Mouse (Mus musculus) brain, adult 2 months (tissue): ENCODE results near the gene Clcn3.

ENCODE experiments used
- DNase-seq: peaks from one replicate; pipeline ENCODE4 v3.0.0; 2011; ENCODE audit warnings: low read depth, low spot score

The Clcn3 gene

GRCm38 (mm10) chr8:60952803-60953202 is 30.3 kb downstream of the Clcn3 start:
- no peak for DNase-seq

GRCm38 (mm10) chr8:60951757-60952156 is 31.3 kb downstream of the Clcn3 start:
- no peak for DNase-seq

GRCm38 (mm10) chr8:60951271-60951670 is 31.8 kb downstream of the Clcn3 start:
- peak; percentile 80 for DNase-seq

- DNase-seq = peak; percentile 55
Observed at GRCm38 (mm10) chr8:60949859-60950258, 33.2 kb downstream of the Clcn3 start.

GRCm38 (mm10) chr8:60947503-60947902 is 35.6 kb downstream of the Clcn3 start:
- no peak for DNase-seq

GRCm38 (mm10) chr8:60942867-60943266 is 40.2 kb downstream of the Clcn3 start:
- DNase-seq = no peak

- DNase-seq = no peak
Observed at GRCm38 (mm10) chr8:60938717-60939424, 44.2 kb downstream of the Clcn3 start.

- DNase-seq = no peak
Observed at GRCm38 (mm10) chr8:60933617-60934016, 49.5 kb downstream of the Clcn3 start.

- no peak for DNase-seq
Observed at GRCm38 (mm10) chr8:60920176-60920575, 62.9 kb downstream of the Clcn3 start.

- DNase-seq = no peak
Observed at GRCm38 (mm10) chr8:60919069-60919468, 64.0 kb downstream of the Clcn3 start.

- DNase-seq = no peak
Observed at GRCm38 (mm10) chr8:60912554-60912953, 70.5 kb downstream of the Clcn3 start.

- peak; percentile 44 for DNase-seq
Observed at GRCm38 (mm10) chr8:60912081-60912480, 71.0 kb downstream of the Clcn3 start.

GRCm38 (mm10) chr8:60900147-60900546 is 83.0 kb downstream of the Clcn3 start:
- DNase-seq = no peak

- no peak for DNase-seq
Observed at GRCm38 (mm10) chr8:60895878-60896277, 87.2 kb downstream of the Clcn3 start.

- DNase-seq = no peak
Observed at GRCm38 (mm10) chr8:60891757-60892156, 91.3 kb downstream of the Clcn3 start.

- DNase-seq = no peak
Observed at GRCm38 (mm10) chr8:60890520-60890874, 92.6 kb downstream of the Clcn3 start.

- peak; percentile 99 for DNase-seq
Observed at GRCm38 (mm10) chr8:60889843-60890519, 93.1 kb downstream of the Clcn3 start, which contains the start of gene Hpf1. Hpf1 (plus strand) TSS chr8:60890418.

- peak; percentile 67 for DNase-seq
Observed at GRCm38 (mm10) chr8:60889131-60889842, 93.8 kb downstream of the Clcn3 start.

- no peak for DNase-seq
Observed at GRCm38 (mm10) chr8:60886736-60887135, 96.4 kb downstream of the Clcn3 start.

GRCm38 (mm10) chr8:60883419-60884137 is 99.5 kb downstream of the Clcn3 start:
- no peak for DNase-seq

- no peak for DNase-seq
Observed at GRCm38 (mm10) chr8:60878617-60879016, 104.5 kb downstream of the Clcn3 start.
